In the genomic region with DNA sequence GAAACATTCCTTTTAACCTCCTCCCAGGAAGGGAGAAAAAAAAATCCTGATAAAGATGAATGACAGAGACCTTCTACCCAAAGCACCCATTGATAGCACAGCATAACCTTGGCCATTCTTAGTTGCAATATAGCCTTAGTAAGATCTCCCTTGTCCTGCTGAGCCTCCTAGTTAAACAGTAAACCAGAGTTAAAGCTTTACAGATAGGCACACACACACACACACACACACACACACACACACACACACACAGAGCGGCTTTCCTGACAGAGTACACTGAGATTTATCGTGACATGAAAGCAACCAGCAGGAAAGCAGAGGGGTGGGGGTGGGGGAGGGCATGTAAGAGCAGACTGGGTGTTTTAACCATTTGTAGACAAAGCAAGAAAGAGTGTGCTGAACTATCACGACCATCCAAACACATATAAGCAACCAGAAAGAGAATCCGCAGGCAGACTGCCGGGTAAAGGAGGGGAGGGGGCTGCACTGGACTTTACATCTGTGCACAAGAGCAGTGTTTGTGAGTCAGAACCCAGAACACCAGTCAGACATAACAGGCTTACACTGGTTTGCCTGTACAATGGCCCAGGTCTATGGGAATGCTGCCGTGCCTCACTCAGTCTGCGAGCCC, we compare ENCODE assay signal across 9 mouse cellular contexts. TPM values are rescaled to one million over a fixed set of nuclear protein-coding genes. Genes with fewer than 3 reads are reported as not detected.
A peak's percentile ranks its signal among the peaks of the same experiment; 100 is the strongest.
DNase-seq lines count a peak whose midpoint lies in the region; ATAC-seq and TF ChIP-seq lines count a peak whose summit lies in the region.
"Had no signal": no experiment of that assay in that cellular context is flagged by ENCODE, and none has a peak within 500 bp of the region (broad histone marks: within the 10 kb centered on the region; RNA-seq: fewer than 3 reads in every experiment).

No protein-coding gene starts in this region.

- no peak overlapping the region for H3K4me2 ChIP-seq in midbrain, postnatal 0 days (ENCODE audit: low read depth, low read length, poor library complexity, severe bottlenecking)
- peak overlapping the region; percentile 40 for H3K4me2 ChIP-seq in intestine, embryonic 16.5 days (ENCODE audit: low read depth, low read length)
- peak overlapping the region; percentile 11; the same call in 1 of the 2 replicates for H3K4me2 ChIP-seq in liver, embryonic 12.5 days
- H3K4me2 ChIP-seq in stomach, postnatal 0 days (replicated peaks; ENCODE audit: low read depth): peak overlapping the region; percentile 9; the same call in 1 of the 2 replicates

- no peaks in the 10 kb centered on the region for H3K27me3 ChIP-seq in midbrain, embryonic 10.5 days (ENCODE audit: low read depth, poor library complexity, severe bottlenecking)
- no peaks in the 10 kb centered on the region for H3K27me3 ChIP-seq in midbrain, postnatal 0 days (ENCODE audit: insufficient read depth, low read length)
- no peaks in the 10 kb centered on the region for H3K27me3 ChIP-seq in intestine, embryonic 16.5 days (replicated peaks; ENCODE audit: control insufficient read depth, insufficient read depth, low read length)
- no peaks in the 10 kb centered on the region for H3K27me3 ChIP-seq in liver, embryonic 12.5 days (replicated peaks)
- H3K27me3 ChIP-seq in stomach, postnatal 0 days (ENCODE audit: control insufficient read depth, insufficient read depth, low read length): no peaks in the 10 kb centered on the region

- peaks cover 31% of the 10 kb centered on the region for H3K36me3 ChIP-seq in midbrain, embryonic 10.5 days
- H3K36me3 ChIP-seq in midbrain, postnatal 0 days (ENCODE audit: insufficient read depth, low read length): no peaks in the 10 kb centered on the region
- 0 out of 2 replicates have a peak, but pooled peaks cover 2% of the 10 kb centered on the region for H3K36me3 ChIP-seq in intestine, embryonic 16.5 days (ENCODE audit: control insufficient read depth, insufficient read depth, low read length)
- peaks cover 20% of the 10 kb centered on the region for H3K36me3 ChIP-seq in liver, embryonic 12.5 days
- H3K36me3 ChIP-seq in stomach, postnatal 0 days (ENCODE audit: control insufficient read depth, insufficient read depth, low read length): no peaks in the 10 kb centered on the region

- ATAC-seq in midbrain, postnatal 0 days (ENCODE audit: low FRiP score): no peak
- ATAC-seq in intestine, embryonic 16.5 days: peak; percentile 89
- ATAC-seq in liver, embryonic 12.5 days: peak; percentile 78
- ATAC-seq in stomach, postnatal 0 days (ENCODE audit: low FRiP score, low TSS enrichment): peak; percentile 89

- no peak for TF ChIP-seq CTCF in midbrain, postnatal 0 days (IDR thresholded peaks at IDR 0.05)
- no peak for TF ChIP-seq CTCF in stomach, postnatal 0 days (IDR thresholded peaks at IDR 0.05; ENCODE audit: low read depth)

- DNase-seq in midbrain, embryonic 10.5 days (ENCODE audit: low spot score): peak; percentile 56
- no peak for DNase-seq in midbrain, postnatal 0 days (ENCODE audit: low spot score)
- peak; percentile 91 for DNase-seq in stomach, postnatal 0 days (ENCODE audit: low spot score)
- DNase-seq in left cerebral cortex, postnatal 36 days (ENCODE audit: low spot score in 2 of 2): no peak
- DNase-seq in cerebellum, adult 9-10 months: no peak
- no peak for DNase-seq in adrenal gland, postnatal 36 days

- H3K9ac ChIP-seq in midbrain, postnatal 0 days (replicated peaks; ENCODE audit: low read length, poor library complexity, severe bottlenecking): no peak overlapping the region
- H3K9ac ChIP-seq in intestine, embryonic 16.5 days (ENCODE audit: low read depth, low read length): peak overlapping the region; percentile 54
- no peak overlapping the region for H3K9ac ChIP-seq in liver, embryonic 12.5 days
- H3K9ac ChIP-seq in stomach, postnatal 0 days (ENCODE audit: low read length): no peak overlapping the region

- peaks cover 78% of the 10 kb centered on the region for H3K4me1 ChIP-seq in midbrain, embryonic 10.5 days
- 0 out of 2 replicates have a peak, but pooled peaks cover 11% of the 10 kb centered on the region for H3K4me1 ChIP-seq in midbrain, postnatal 0 days (ENCODE audit: insufficient read depth, low read length)
- H3K4me1 ChIP-seq in intestine, embryonic 16.5 days (ENCODE audit: control insufficient read depth, insufficient read depth, low read length): peaks cover 63% of the 10 kb centered on the region
- peaks cover 35% of the 10 kb centered on the region; the same call in 1 of the 2 replicates for H3K4me1 ChIP-seq in liver, embryonic 12.5 days
- H3K4me1 ChIP-seq in stomach, postnatal 0 days (replicated peaks; ENCODE audit: control insufficient read depth, insufficient read depth): no peaks in the 10 kb centered on the region

- no peak for TF ChIP-seq EP300 in stomach, postnatal 0 days (optimal IDR thresholded peaks at IDR 0.05)

- intact Hi-C loops in left cerebral cortex, postnatal 36 days (cut with DNase I): no loop called here

- peak overlapping the region; percentile 22 for H3K4me3 ChIP-seq in midbrain, embryonic 10.5 days
- H3K4me3 ChIP-seq in midbrain, postnatal 0 days (ENCODE audit: low read depth, low read length): no peak overlapping the region
- no peak overlapping the region for H3K4me3 ChIP-seq in intestine, embryonic 16.5 days (ENCODE audit: low read length)
- H3K4me3 ChIP-seq in liver, embryonic 12.5 days: no peak overlapping the region
- no peak overlapping the region for H3K4me3 ChIP-seq in stomach, postnatal 0 days (ENCODE audit: low read depth, low read length)

- no peaks in the 10 kb centered on the region for H3K9me3 ChIP-seq in midbrain, embryonic 10.5 days (replicated peaks)
- no peaks in the 10 kb centered on the region for H3K9me3 ChIP-seq in midbrain, postnatal 0 days (ENCODE audit: low read length)
- no peaks in the 10 kb centered on the region for H3K9me3 ChIP-seq in intestine, embryonic 16.5 days (ENCODE audit: control insufficient read depth, low read length)
- H3K9me3 ChIP-seq in liver, embryonic 12.5 days (replicated peaks): no peaks in the 10 kb centered on the region
- H3K9me3 ChIP-seq in stomach, postnatal 0 days (ENCODE audit: control insufficient read depth, low read length): no peaks in the 10 kb centered on the region

- H3K27ac ChIP-seq in midbrain, embryonic 10.5 days (replicated peaks): peak overlapping the region; percentile 81
- no peak overlapping the region for H3K27ac ChIP-seq in midbrain, postnatal 0 days (ENCODE audit: low read depth, low read length)
- H3K27ac ChIP-seq in intestine, embryonic 16.5 days (ENCODE audit: low read length): peak overlapping the region; percentile 87
- H3K27ac ChIP-seq in liver, embryonic 12.5 days: peak overlapping the region; percentile 70
- H3K27ac ChIP-seq in stomach, postnatal 0 days (replicated peaks): peak overlapping the region; percentile 67

- WGBS in midbrain, embryonic 10.5 days: 12% methylated on average over 7 of the region's 7 CpGs
- WGBS in midbrain, postnatal 0 days: 26% methylated on average over 7 of the region's 7 CpGs
- 15% methylated on average over 7 of the region's 7 CpGs for WGBS in intestine, embryonic 16.5 days
- WGBS in liver, embryonic 12.5 days (ENCODE audit: insufficient replicate concordance): 49% methylated on average over 7 of the region's 7 CpGs
- 32% methylated on average over 7 of the region's 7 CpGs for WGBS in stomach, postnatal 0 days

RNA-seq across cellular contexts. Expression of gene Hmga2, which starts 58.7 kb away (rescaled TPM):
- 28.9 and 44.4 TPM in 2 replicates for polyA plus RNA-seq in midbrain, embryonic 10.5 days (2016; fragmentation: Nextera tagmentation; extraction: Ambion mirVana)
- total RNA-seq in midbrain, postnatal 0 days (2014; rRNA removed): 0.85 and 0.99 TPM in 2 replicates
- polyA plus RNA-seq in midbrain, postnatal 0 days (2015; fragmentation: Nextera tagmentation; extraction: Ambion mirVana): 0.30 and 0.32 TPM in 2 replicates
- polyA plus RNA-seq in intestine, embryonic 16.5 days (2015; fragmentation: Nextera tagmentation; extraction: Ambion mirVana): 18.6 and 21.1 TPM in 2 replicates
- polyA plus RNA-seq in liver, embryonic 12.5 days (2016; fragmentation: Nextera tagmentation; extraction: Ambion mirVana): 16.1 TPM in 2 replicates
- polyA plus RNA-seq in stomach, postnatal 0 days (2015; fragmentation: Nextera tagmentation; extraction: Ambion mirVana): 3.1 and 3.6 TPM in 2 replicates
- under 1 TPM; 0.20 to 0.34 TPM for total RNA-seq in left cerebral cortex, postnatal 36 days (2021)
- total RNA-seq in adrenal gland, postnatal 36 days (2021): 1 to 10 TPM; 4.4 to 5.2 TPM
- total RNA-seq: MEL had no signal

Comparison
In these comparisons a context has a peak if more than half of its experiments do, and no peak if none do; other contexts are left out.
1. DNase-seq: peak in midbrain, embryonic 10.5 days (single experiment) and stomach, postnatal 0 days (single experiment); none in midbrain, postnatal 0 days (single experiment), left cerebral cortex, postnatal 36 days (0 of 2), cerebellum, adult 9-10 months (single experiment) and adrenal gland, postnatal 36 days (0 of 2).